Mouse (Mus musculus) embryonic facial prominence, embryonic 12.5 days (tissue): Measurements from ENCODE around the gene Vmn1r176. TPM values are rescaled to one million over a fixed set of nuclear protein-coding genes. Genes with fewer than 3 reads are reported as not detected.
"Not testable (repeated sequence)": the region's sequence is repeated elsewhere in the genome, so short reads cannot be mapped to it uniquely, and the experiment has no call there.

Source experiments
- ATAC-seq: fragments of 200-750 bp; cut with Nextera tagmentation; 2 replicates; pipeline ENCODE4 v1.8.0; 2017; ENCODE audit not compliant: insufficient number of reproducible peaks, insufficient read depth, low FRiP score, low TSS enrichment
- H3K27ac ChIP-seq: fragments of 300-500 bp; sonication (generic); 2 replicates; pipeline ENCODE4 v1.5.1; 2016; ENCODE audit warnings: mild to moderate bottlenecking
- H3K27me3 ChIP-seq: fragments of 300-500 bp; sonication (generic); 2 replicates; pipeline ENCODE4 v1.6.1; 2016; ENCODE audit warnings: mild to moderate bottlenecking, moderate library complexity
- H3K36me3 ChIP-seq: fragments of 300-500 bp; sonication (generic); 2 replicates; pipeline ENCODE4 v1.6.1; 2016; ENCODE audit warnings: mild to moderate bottlenecking
- H3K4me1 ChIP-seq: fragments of 300-500 bp; sonication (generic); 2 replicates; pipeline ENCODE4 v1.6.1; 2016
- H3K4me2 ChIP-seq: fragments of 300-500 bp; sonication (generic); replicated peaks from 2 replicates; pipeline ENCODE4 v1.6.1; 2016; ENCODE audit warnings: mild to moderate bottlenecking, moderate library complexity
- H3K4me3 ChIP-seq: fragments of 300-500 bp; sonication (generic); 2 replicates; pipeline ENCODE4 v1.5.1; 2016; ENCODE audit warnings: mild to moderate bottlenecking
- H3K9ac ChIP-seq: fragments of 300-500 bp; sonication (generic); 2 replicates; pipeline ENCODE4 v1.6.1; 2016; ENCODE audit warnings: mild to moderate bottlenecking, moderate library complexity
- H3K9me3 ChIP-seq: fragments of 300-500 bp; sonication (generic); 2 replicates; pipeline ENCODE4 v1.6.1; 2016; ENCODE audit warnings: mild to moderate bottlenecking, moderate library complexity
- WGBS: fragments of 180-500 bp; shearing (Covaris S2); methylation state at CpG from one replicate; pipeline ENCODE4 v1.1.7; 2016; 5-methylcytosine and 5-hydroxymethylcytosine counted together
- polyA plus RNA-seq: library from polyadenylated mRNA; unstranded; fragments of >200 nt; fragmentation: Nextera tagmentation; extraction: Ambion mirVana; gene quantifications from 2 replicates; pipeline ENCODE4 v1.2.1, GENCODE M21; 2016

Vmn1r176 gene
- not detected in 2 replicates for polyA plus RNA-seq

DNA sequence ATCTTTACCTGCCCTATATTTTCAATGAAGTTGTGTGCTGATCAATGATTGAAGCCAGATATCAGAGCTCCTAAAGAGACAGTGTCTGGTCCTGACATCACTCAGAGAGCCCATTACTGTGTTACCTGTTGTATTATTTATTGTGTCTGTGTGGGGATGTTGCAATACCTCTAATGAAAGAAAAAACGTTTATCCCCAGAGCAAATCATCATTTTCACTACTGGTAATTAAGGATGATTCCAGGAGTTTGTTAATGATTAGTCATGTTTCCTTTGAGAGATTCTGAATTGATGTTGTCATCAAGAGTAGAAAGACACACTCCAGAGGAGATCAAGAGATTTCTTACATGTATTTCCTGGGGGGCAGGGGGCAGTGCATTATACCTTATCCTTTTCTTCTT is at the start of gene Vmn1r176:
TSS of gene Vmn1r176 (minus strand) at position 101 of the 400 bp plus-strand sequence.
- not testable (repeated sequence) for H3K4me2 ChIP-seq, H3K27me3 ChIP-seq, H3K4me3 ChIP-seq, H3K9me3 ChIP-seq, ATAC-seq, H3K36me3 ChIP-seq, H3K4me1 ChIP-seq, H3K9ac ChIP-seq, H3K27ac ChIP-seq
- WGBS, result no CpG with 5 or more reads among the region's 1 CpGs

DNA sequence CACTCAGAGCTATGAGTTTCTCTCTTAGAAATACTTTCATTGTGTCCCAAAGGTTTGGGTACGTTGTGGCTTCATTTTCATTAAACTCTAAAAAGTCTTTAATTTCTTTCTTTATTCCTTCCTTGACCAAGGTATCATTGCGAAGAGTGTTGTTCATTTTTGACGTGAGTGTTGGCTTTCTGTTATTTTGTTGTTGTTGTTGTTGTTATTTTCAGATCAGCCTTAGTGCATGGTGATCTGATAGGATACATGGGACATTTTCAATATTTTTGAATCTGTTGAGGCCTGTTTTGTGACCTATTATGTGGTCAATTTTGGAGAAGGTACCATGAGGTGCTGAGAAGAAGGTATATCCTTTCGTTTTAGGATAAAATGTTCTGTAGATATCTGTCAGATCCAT is 39.7 kb upstream of the Vmn1r176 start:
- not testable (repeated sequence) for H3K27me3 ChIP-seq, H3K9me3 ChIP-seq, H3K4me2 ChIP-seq, H3K36me3 ChIP-seq, H3K4me1 ChIP-seq, H3K27ac ChIP-seq, ATAC-seq, H3K9ac ChIP-seq, H3K4me3 ChIP-seq
- WGBS, result 73% methylated on average over 4 of the region's 4 CpGs

DNA sequence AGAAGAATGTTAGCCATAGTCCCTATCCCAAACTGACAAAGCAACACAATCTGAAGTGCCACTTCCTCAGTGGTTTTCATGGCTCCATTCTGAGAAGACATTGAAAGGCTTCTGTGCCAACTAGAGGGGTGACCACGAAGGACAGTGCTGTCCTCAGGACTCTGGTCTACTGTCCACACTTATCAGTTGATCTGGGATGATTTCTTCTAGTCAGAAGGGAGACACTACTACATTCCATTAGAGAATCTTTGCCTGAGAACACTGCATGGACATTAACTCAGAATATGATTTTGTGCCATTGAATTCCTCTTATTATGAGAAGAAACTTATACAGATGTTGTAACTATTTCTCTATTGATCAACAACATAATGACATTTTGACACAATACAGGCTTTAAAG is 29.2 kb upstream of the Vmn1r176 start, which contains the start of gene Vmn1r177:
TSS of gene Vmn1r177 (minus strand) at position 101 of the 400 bp plus-strand sequence.
- not testable (repeated sequence) for H3K27ac ChIP-seq, H3K9ac ChIP-seq, H3K4me2 ChIP-seq, ATAC-seq, H3K36me3 ChIP-seq, H3K4me1 ChIP-seq, H3K4me3 ChIP-seq, H3K9me3 ChIP-seq, H3K27me3 ChIP-seq
- 13% methylated on average over 1 of the region's 1 CpGs for WGBS

DNA sequence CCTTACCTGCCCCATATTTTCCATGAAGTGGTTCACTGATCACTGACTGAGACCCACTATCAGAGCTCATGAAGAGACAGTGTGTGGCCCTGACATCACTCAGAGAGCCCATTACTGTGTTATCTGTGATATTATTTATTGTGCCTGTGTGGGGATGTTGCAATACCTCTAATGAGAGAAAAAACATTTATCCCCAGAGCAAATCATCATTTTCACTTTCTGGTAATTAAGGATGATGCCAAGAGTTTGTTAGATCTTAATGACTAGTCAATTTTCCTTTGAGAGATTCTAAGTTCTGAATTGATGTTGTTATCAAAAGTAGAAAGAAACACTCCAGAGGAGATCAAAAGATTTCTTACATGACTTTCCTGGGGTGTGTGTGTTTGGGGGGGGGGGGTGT is 26.6 kb downstream of the Vmn1r176 start, which contains the start of gene Vmn1r175:
TSS of gene Vmn1r175 (minus strand) at position 101 of the 400 bp plus-strand sequence.
- not testable (repeated sequence) for H3K9me3 ChIP-seq, H3K27me3 ChIP-seq, H3K4me3 ChIP-seq, H3K4me1 ChIP-seq, ATAC-seq, H3K9ac ChIP-seq, H3K27ac ChIP-seq, H3K36me3 ChIP-seq, H3K4me2 ChIP-seq

DNA sequence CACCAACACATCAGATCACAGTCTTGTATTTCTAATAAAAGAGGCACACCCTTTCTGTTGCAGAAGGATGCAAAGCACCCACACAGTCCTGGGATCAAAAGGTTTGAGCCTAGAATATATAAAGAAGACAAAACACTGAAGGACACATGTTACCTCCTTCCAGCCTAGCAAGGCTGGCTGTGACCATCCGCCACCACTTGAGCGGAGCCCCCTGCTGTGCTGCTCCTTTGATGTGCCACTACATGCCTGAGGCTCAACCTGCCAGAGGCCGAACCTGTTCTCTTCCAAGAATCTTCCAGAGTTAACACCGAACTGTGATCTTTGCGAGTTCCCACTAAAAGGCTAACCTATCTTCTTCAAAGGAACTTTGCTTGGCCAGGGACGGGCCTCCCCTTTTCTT is 52.6 kb downstream of the Vmn1r176 start:
- H3K4me3 ChIP-seq, result no peak overlapping the region
- H3K9me3 ChIP-seq, result peaks cover 35% of the 10 kb centered on the region
- 80% methylated on average over 6 of the region's 6 CpGs for WGBS

More for the DNA sequence above, 52.6 kb downstream of the Vmn1r176 start:
- no peak overlapping the region for H3K4me2 ChIP-seq
- H3K36me3 ChIP-seq, result no peaks in the 10 kb centered on the region
- no peak overlapping the region for H3K27ac ChIP-seq
- ATAC-seq, result no peak
- no peaks in the 10 kb centered on the region for H3K4me1 ChIP-seq
- H3K9ac ChIP-seq, result no peak overlapping the region
- H3K27me3 ChIP-seq, result no peaks in the 10 kb centered on the region

Other genes with a start within 250 kb of the Vmn1r176 start
- not detected in 2 replicates for gene Vmn1r170, start 231.2 kb downstream of the Vmn1r176 start, polyA plus RNA-seq
- not detected in 2 replicates for gene Vmn1r171, start 206.7 kb downstream of the Vmn1r176 start, polyA plus RNA-seq
- gene Vmn1r172, start 179.1 kb downstream of the Vmn1r176 start, polyA plus RNA-seq, result not detected in 2 replicates
- gene Vmn1r173, start 136.7 kb downstream of the Vmn1r176 start, polyA plus RNA-seq, result not detected in 2 replicates
- gene Vmn1r174, start 85.1 kb downstream of the Vmn1r176 start, polyA plus RNA-seq, result not detected in 2 replicates
- not detected in 2 replicates for gene Vmn1r175, start 26.7 kb downstream of the Vmn1r176 start, polyA plus RNA-seq
- not detected in 2 replicates for gene Vmn1r177, start 29.1 kb upstream of the Vmn1r176 start, polyA plus RNA-seq
- gene Vmn1r178, start 54.6 kb upstream of the Vmn1r176 start, polyA plus RNA-seq, result not detected in 2 replicates
- gene Vmn1r179, start 89.6 kb upstream of the Vmn1r176 start, polyA plus RNA-seq, result not detected in 2 replicates
- not detected in 2 replicates for gene Vmn1r180, start 113.3 kb upstream of the Vmn1r176 start, polyA plus RNA-seq
- not detected in 2 replicates for gene Vmn1r181, start 137.2 kb upstream of the Vmn1r176 start, polyA plus RNA-seq
- gene V1rd19, start 164.3 kb upstream of the Vmn1r176 start, polyA plus RNA-seq, result not detected in 2 replicates
- not detected in 2 replicates for gene Vmn1r183, start 215.9 kb upstream of the Vmn1r176 start, polyA plus RNA-seq
- 27.4 and 27.7 TPM in 2 replicates for gene Zfp180, start 244.6 kb upstream of the Vmn1r176 start, polyA plus RNA-seq